Mouse (Mus musculus) liver, adult 2 months (tissue): Measurements from ENCODE around the gene Cacna1a.

Source experiments
- CTCF ChIP-seq: fragments of 200-500 bp; IDR thresholded peaks from 2 replicates; pipeline ENCODE4 v1.5.1; 2011; ENCODE audit warnings: low read depth, low read length, control low read depth
- POLR2A ChIP-seq: fragments of 200-500 bp; IDR thresholded peaks from 2 replicates; pipeline ENCODE4 v1.6.1; 2011; ENCODE audit warnings: low read length, control low read depth; ENCODE audit not compliant: insufficient read depth; ENCODE audit errors: extremely low read depth

DNA sequence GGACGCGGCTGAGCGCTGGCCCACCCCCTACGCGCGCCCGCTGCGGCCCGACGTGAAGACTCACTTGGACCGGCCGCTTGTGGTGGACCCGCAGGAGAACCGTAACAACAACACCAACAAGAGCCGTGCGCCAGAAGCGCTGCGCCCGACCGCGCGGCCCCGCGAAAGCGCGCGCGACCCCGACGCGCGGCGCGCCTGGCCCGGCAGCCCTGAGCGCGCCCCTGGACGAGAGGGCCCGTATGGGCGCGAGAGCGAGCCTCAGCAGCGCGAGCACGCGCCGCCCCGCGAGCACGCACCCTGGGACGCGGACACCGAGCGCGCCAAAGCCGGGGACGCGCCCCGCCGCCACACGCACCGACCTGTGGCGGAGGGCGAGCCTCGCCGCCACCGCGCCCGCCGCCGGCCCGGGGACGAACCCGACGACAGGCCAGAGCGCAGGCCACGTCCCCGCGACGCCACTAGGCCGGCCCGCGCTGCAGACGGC is 170.9 kb downstream of the Cacna1a start:
- TF ChIP-seq CTCF: no peak
- no peak for TF ChIP-seq POLR2A
